9 mouse cellular contexts compared by ENCODE assay signal in genomic region chr9:118960415-118961091, GRCm38 (mm10). TPM values are rescaled to one million over a fixed set of nuclear protein-coding genes. Genes with fewer than 3 reads are reported as not detected.
DNase-seq lines count a peak whose midpoint lies in the region; ATAC-seq and TF ChIP-seq lines count a peak whose summit lies in the region.
"Had no signal": no experiment of that assay in that cellular context is flagged by ENCODE, and none has a peak within 500 bp of the region (broad histone marks: within the 10 kb centered on the region; RNA-seq: fewer than 3 reads in every experiment).

No protein-coding gene starts in this region.

- DNase-seq in intestine, embryonic 14.5 days (ENCODE audit: low spot score): no peak
- DNase-seq in gastrocnemius, postnatal 36 days: peak; percentile 42 to 54
- DNase-seq in B cell, adult 2 months: no peak
- no peak for DNase-seq in cerebellum, adult 18-20 months

- peak overlapping the region; percentile 57; the same call in 1 of the 2 replicates for H3K27ac ChIP-seq in intestine, embryonic 14.5 days (ENCODE audit: low read depth)
- H3K27ac ChIP-seq in intestine, postnatal 0 days (ENCODE audit: low read depth, low read length): no peak overlapping the region; the same call in none of the 2 replicates
- H3K27ac ChIP-seq in kidney, embryonic 14.5 days (ENCODE audit: low read depth, low read length): peak overlapping the region; percentile 83; the same call in 1 of the 2 replicates
- peak overlapping the region; percentile 68 for H3K27ac ChIP-seq in lung, embryonic 16.5 days (ENCODE audit: low read length)
- H3K27ac ChIP-seq: midbrain, embryonic 12.5 days had no signal

- 22% methylated on average over 16 of the region's 16 CpGs for WGBS in intestine, embryonic 14.5 days
- 48% methylated on average over 16 of the region's 16 CpGs for WGBS in intestine, postnatal 0 days
- 12% methylated on average over 16 of the region's 16 CpGs for WGBS in kidney, embryonic 14.5 days
- 26% methylated on average over 16 of the region's 16 CpGs for WGBS in lung, embryonic 16.5 days

- H3K4me2 ChIP-seq in intestine, embryonic 14.5 days (ENCODE audit: low read length): peak overlapping the region; percentile 18; the same call in 1 of the 2 replicates
- no peak overlapping the region; the same call in 1 of the 2 replicates for H3K4me2 ChIP-seq in intestine, postnatal 0 days (replicated peaks; ENCODE audit: low read depth)
- H3K4me2 ChIP-seq in kidney, embryonic 14.5 days (replicated peaks; ENCODE audit: low read depth, low read length): peak overlapping the region; percentile 21; the same call in 1 of the 2 replicates
- H3K4me2 ChIP-seq in lung, embryonic 16.5 days (ENCODE audit: low read depth, low read length): peak overlapping the region; percentile 29
- H3K4me2 ChIP-seq: midbrain, embryonic 12.5 days had no signal

- no peaks in the 10 kb centered on the region for H3K27me3 ChIP-seq in intestine, embryonic 14.5 days (replicated peaks; ENCODE audit: control insufficient read depth, insufficient read depth, low read length)
- no peaks in the 10 kb centered on the region for H3K27me3 ChIP-seq in intestine, postnatal 0 days (replicated peaks; ENCODE audit: control insufficient read depth, insufficient read depth, low read length)
- no peaks in the 10 kb centered on the region for H3K27me3 ChIP-seq in kidney, embryonic 14.5 days (ENCODE audit: control insufficient read depth, insufficient read depth, low read length)
- no peaks in the 10 kb centered on the region for H3K27me3 ChIP-seq in lung, embryonic 16.5 days (ENCODE audit: control insufficient read depth, insufficient read depth, low read depth, low read length)
- H3K27me3 ChIP-seq: midbrain, embryonic 12.5 days had no signal

- H3K9ac ChIP-seq in intestine, embryonic 14.5 days (ENCODE audit: low read length): no peak overlapping the region
- H3K9ac ChIP-seq in intestine, postnatal 0 days (ENCODE audit: low read depth, low read length): no peak overlapping the region
- 0 out of 2 replicates have a peak overlapping the region, but pooled peaks have one; percentile 20 for H3K9ac ChIP-seq in kidney, embryonic 14.5 days (ENCODE audit: low read depth, low read length)
- peak overlapping the region; percentile 13; the same call in 1 of the 2 replicates for H3K9ac ChIP-seq in lung, embryonic 16.5 days (ENCODE audit: low read length)
- H3K9ac ChIP-seq: midbrain, embryonic 12.5 days had no signal

- peaks cover 6% of the 10 kb centered on the region; the same call in 1 of the 2 replicates for H3K36me3 ChIP-seq in intestine, embryonic 14.5 days (ENCODE audit: control insufficient read depth, insufficient read depth, low read length)
- peaks cover 5% of the 10 kb centered on the region; the same call in 1 of the 2 replicates for H3K36me3 ChIP-seq in intestine, postnatal 0 days (ENCODE audit: control insufficient read depth, insufficient read depth)
- peaks cover 2% of the 10 kb centered on the region; the same call in 1 of the 2 replicates for H3K36me3 ChIP-seq in kidney, embryonic 14.5 days (ENCODE audit: control insufficient read depth, insufficient read depth, low read length)
- no peaks in the 10 kb centered on the region for H3K36me3 ChIP-seq in lung, embryonic 16.5 days (ENCODE audit: control insufficient read depth, insufficient read depth, low read length)
- H3K36me3 ChIP-seq: midbrain, embryonic 12.5 days had no signal

- no peaks in the 10 kb centered on the region for H3K9me3 ChIP-seq in intestine, embryonic 14.5 days (ENCODE audit: control insufficient read depth, low read length)
- no peaks in the 10 kb centered on the region for H3K9me3 ChIP-seq in intestine, postnatal 0 days (ENCODE audit: control insufficient read depth)
- no peaks in the 10 kb centered on the region for H3K9me3 ChIP-seq in kidney, embryonic 14.5 days (ENCODE audit: control insufficient read depth, low read length)
- no peaks in the 10 kb centered on the region for H3K9me3 ChIP-seq in lung, embryonic 16.5 days (ENCODE audit: control insufficient read depth, low read length)
- H3K9me3 ChIP-seq: midbrain, embryonic 12.5 days had no signal

- no peak for ATAC-seq in intestine, embryonic 14.5 days (replicated peaks; ENCODE audit: low FRiP score, low TSS enrichment, low read depth)
- no peak for ATAC-seq in intestine, postnatal 0 days
- peak; percentile 86 for ATAC-seq in kidney, embryonic 14.5 days (ENCODE audit: low FRiP score, low TSS enrichment)
- ATAC-seq in lung, embryonic 16.5 days (ENCODE audit: low read depth): peak; percentile 77
- no peak for ATAC-seq in megakaryocyte progenitor cell, adult 5-6 weeks (replicated peaks; ENCODE audit: poor library complexity)

- intact Hi-C loops in gastrocnemius, postnatal 36 days (cut with DNase I): no loop called here

- peaks cover 20% of the 10 kb centered on the region for H3K4me1 ChIP-seq in intestine, embryonic 14.5 days (replicated peaks; ENCODE audit: control insufficient read depth, insufficient read depth, low read length)
- H3K4me1 ChIP-seq in intestine, postnatal 0 days (replicated peaks; ENCODE audit: control insufficient read depth, insufficient read depth, low read length): 0 out of 2 replicates have a peak, but pooled peaks cover 3% of the 10 kb centered on the region
- H3K4me1 ChIP-seq in kidney, embryonic 14.5 days (ENCODE audit: control insufficient read depth, insufficient read depth, low read length): peaks cover 40% of the 10 kb centered on the region
- H3K4me1 ChIP-seq in lung, embryonic 16.5 days (replicated peaks; ENCODE audit: control insufficient read depth, insufficient read depth, low read length): peaks cover 28% of the 10 kb centered on the region
- H3K4me1 ChIP-seq: midbrain, embryonic 12.5 days had no signal

- no peak overlapping the region for H3K4me3 ChIP-seq in intestine, embryonic 14.5 days (ENCODE audit: low read depth, low read length)
- H3K4me3 ChIP-seq in intestine, postnatal 0 days (ENCODE audit: low read depth, low read length): no peak overlapping the region
- H3K4me3 ChIP-seq in kidney, embryonic 14.5 days (ENCODE audit: low read length): no peak overlapping the region
- no peak overlapping the region for H3K4me3 ChIP-seq in lung, embryonic 16.5 days (ENCODE audit: low read length)
- H3K4me3 ChIP-seq: midbrain, embryonic 12.5 days had no signal

- no peak for TF ChIP-seq CTCF in intestine, postnatal 0 days (IDR thresholded peaks at IDR 0.05; ENCODE audit: low read depth)

RNA-seq across cellular contexts. Expression of gene Ctdspl, which starts 34.3 kb away (rescaled TPM):
- 21.3 and 22.1 TPM in 2 replicates for polyA plus RNA-seq in intestine, embryonic 14.5 days (2014; fragmentation: Nextera tagmentation; extraction: Ambion mirVana)
- 17.0 and 20.7 TPM in 2 replicates for polyA plus RNA-seq in intestine, postnatal 0 days (2015; fragmentation: Nextera tagmentation; extraction: Ambion mirVana)
- 1 to 10 TPM; 4.9 to 5.1 TPM for total RNA-seq in gastrocnemius, postnatal 36 days (2021)
- polyA plus RNA-seq in kidney, embryonic 14.5 days (2014; fragmentation: Nextera tagmentation; extraction: Ambion mirVana): 25.3 and 31.2 TPM in 2 replicates
- 23.3 and 26.7 TPM in 2 replicates for polyA plus RNA-seq in lung, embryonic 16.5 days (2015; fragmentation: Nextera tagmentation; extraction: Ambion mirVana)
- 16.7 and 19.4 TPM in 2 replicates for total RNA-seq in megakaryocyte progenitor cell, adult 5-6 weeks (2015)
- 7.4 and 8.1 TPM in 2 replicates for total RNA-seq in megakaryocyte progenitor cell, adult 5-6 weeks (2017)

Comparison
In these comparisons a context has a peak if more than half of its experiments do, and no peak if none do; other contexts are left out.
1. ATAC-seq: peak in kidney, embryonic 14.5 days (single experiment) and lung, embryonic 16.5 days (single experiment); none in intestine, embryonic 14.5 days (single experiment), intestine, postnatal 0 days (single experiment) and megakaryocyte progenitor cell, adult 5-6 weeks (single experiment).
2. DNase-seq: peak in gastrocnemius, postnatal 36 days (2 of 2); none in intestine, embryonic 14.5 days (single experiment), B cell, adult 2 months (0 of 2) and cerebellum, adult 18-20 months (0 of 2).
3. H3K9ac ChIP-seq: peak in kidney, embryonic 14.5 days (single experiment) and lung, embryonic 16.5 days (single experiment); none in intestine, embryonic 14.5 days (single experiment) and intestine, postnatal 0 days (single experiment).